Mouse (Mus musculus): ENCODE measurements around the gene Rnf135. TPM values are rescaled to one million over a fixed set of nuclear protein-coding genes. Genes with fewer than 3 reads are reported as not detected.
"Not testable (repeated sequence)": the region's sequence is repeated elsewhere in the genome, so short reads cannot be mapped to it uniquely, and the experiment has no call there.

The Rnf135 gene
- polyA plus RNA-seq, 1 experiment = 6.1 TPM

DNA sequence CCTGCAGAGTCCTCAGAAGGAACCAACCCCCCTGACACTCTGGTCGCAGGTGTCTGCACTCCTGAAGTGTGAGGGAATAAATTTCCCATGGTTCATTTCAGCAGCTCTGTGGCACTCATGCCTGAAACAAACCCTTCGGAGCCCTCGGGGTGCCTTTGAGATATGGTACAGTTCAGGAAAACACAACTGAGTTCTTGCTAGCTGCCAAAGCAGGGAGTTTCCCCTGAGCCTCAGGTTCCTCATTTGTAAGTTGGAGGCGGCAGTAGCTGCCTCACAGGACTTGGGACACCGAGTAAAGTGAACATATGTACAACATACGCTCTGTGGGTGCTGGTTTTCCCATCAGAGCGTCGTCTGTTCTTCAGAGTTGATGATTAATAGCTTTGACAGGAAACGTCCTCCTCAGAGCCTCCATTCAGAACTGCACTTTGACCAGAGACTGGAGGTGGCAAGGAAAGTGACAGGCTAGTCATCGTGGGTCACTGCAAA lies 37.8 kb upstream of the Rnf135 start:
- H3K4me3 ChIP-seq (replicated peaks; ENCODE audit: insufficient read depth, low read depth, low read length) = no peak overlapping the region
- no peak overlapping the region for H3K27ac ChIP-seq (ENCODE audit: insufficient read depth, low read length)
- no peak for DNase-seq
- TF ChIP-seq POLR2A (IDR thresholded peaks at IDR 0.05; ENCODE audit: borderline replicate concordance, insufficient read depth, low read length) = no peak
- TF ChIP-seq CTCF (IDR thresholded peaks at IDR 0.05; ENCODE audit: borderline replicate concordance, insufficient read depth, low read depth, low read length) = no peak
- H3K4me1 ChIP-seq (ENCODE audit: control insufficient read depth, insufficient read depth, low read length) = no peaks in the 10 kb centered on the region; the same call in 1 of the 2 replicates
- H3K27me3 ChIP-seq (ENCODE audit: control insufficient read depth, insufficient read depth, low read length) = no peaks in the 10 kb centered on the region
- 63% methylated on average over 10 of the region's 10 CpGs for WGBS

DNA sequence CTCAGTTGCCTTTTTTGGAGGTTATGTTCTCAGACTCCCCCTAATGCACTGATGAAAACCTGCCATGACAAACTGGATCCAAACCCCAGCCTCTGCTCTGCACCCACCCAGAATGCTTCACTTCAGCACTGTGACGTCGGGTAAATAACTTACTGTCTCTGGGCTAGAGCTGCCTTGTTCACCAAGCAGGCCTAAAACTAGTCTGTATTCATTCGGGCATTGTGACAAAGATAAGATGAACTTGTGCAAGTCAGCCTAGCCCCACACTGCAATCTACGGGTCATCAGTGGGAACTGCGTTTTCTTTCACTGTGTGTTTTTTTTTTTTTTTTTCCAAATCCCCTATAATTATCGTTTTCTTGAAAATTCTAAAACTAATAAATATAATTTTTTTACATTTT lies 35.9 kb upstream of the Rnf135 start:
- H3K27ac ChIP-seq (ENCODE audit: insufficient read depth, low read length) = no peak overlapping the region
- 70% methylated on average over 6 of the region's 6 CpGs for WGBS
- H3K27me3 ChIP-seq (ENCODE audit: control insufficient read depth, insufficient read depth, low read length) = no peaks in the 10 kb centered on the region
- DNase-seq = no peak
- no peaks in the 10 kb centered on the region; the same call in 1 of the 2 replicates for H3K4me1 ChIP-seq (ENCODE audit: control insufficient read depth, insufficient read depth, low read length)
- H3K4me3 ChIP-seq (replicated peaks; ENCODE audit: insufficient read depth, low read depth, low read length) = no peak overlapping the region
- TF ChIP-seq POLR2A (IDR thresholded peaks at IDR 0.05; ENCODE audit: borderline replicate concordance, insufficient read depth, low read length) (no peak), CTCF (IDR thresholded peaks at IDR 0.05; ENCODE audit: borderline replicate concordance, insufficient read depth, low read depth, low read length) (no peak)

DNA sequence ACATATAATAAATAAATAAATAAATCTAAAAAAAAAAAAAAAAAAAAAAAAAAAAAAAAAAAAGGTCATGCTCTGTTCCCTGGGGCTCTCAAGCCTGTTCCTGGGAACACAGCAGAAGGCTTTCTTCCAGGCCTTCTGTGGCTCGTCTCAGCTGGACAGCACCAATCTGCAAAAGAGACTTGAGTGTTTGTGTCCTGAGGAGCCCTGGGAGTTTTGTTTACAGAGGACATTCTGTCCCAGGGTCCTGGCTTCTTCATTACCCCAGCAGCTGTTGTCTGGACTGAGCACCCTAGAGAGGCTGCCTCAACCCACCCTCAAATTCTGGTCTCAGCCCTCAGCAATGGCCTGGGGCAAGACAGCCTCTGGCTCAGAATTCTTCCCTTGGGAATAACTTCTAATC lies 35.3 kb upstream of the Rnf135 start:
- H3K4me3 ChIP-seq (replicated peaks; ENCODE audit: insufficient read depth, low read depth, low read length) = no peak overlapping the region
- no peaks in the 10 kb centered on the region for H3K27me3 ChIP-seq (ENCODE audit: control insufficient read depth, insufficient read depth, low read length)
- TF ChIP-seq POLR2A (IDR thresholded peaks at IDR 0.05; ENCODE audit: borderline replicate concordance, insufficient read depth, low read length) (no peak), CTCF (IDR thresholded peaks at IDR 0.05; ENCODE audit: borderline replicate concordance, insufficient read depth, low read depth, low read length) (no peak)
- peak in 1 of 2 experiments; percentile 24 for DNase-seq
- WGBS = 14% methylated on average over 1 of the region's 1 CpGs
- no peaks in the 10 kb centered on the region; the same call in 1 of the 2 replicates for H3K4me1 ChIP-seq (ENCODE audit: control insufficient read depth, insufficient read depth, low read length)
- H3K27ac ChIP-seq (ENCODE audit: insufficient read depth, low read length) = no peak overlapping the region

DNA sequence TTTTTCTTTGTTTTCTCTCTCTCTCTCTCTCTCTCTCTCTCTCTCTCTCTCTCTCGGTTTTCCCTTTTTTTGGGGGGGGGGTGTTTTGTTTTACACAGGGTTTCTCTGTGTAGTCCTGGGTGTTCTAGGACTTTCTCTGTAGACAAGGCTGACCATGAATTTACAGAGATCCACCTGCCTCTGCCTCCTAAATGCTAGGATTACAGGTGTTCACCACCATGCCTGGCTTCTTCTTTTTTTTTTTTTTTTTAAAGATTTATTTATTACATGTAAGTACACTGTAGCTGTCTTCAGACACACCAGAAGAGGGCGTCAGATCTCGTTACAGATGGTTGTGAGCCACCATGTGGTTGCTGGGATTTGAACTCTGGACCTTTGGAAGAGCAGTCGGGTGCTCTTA lies 34.7 kb upstream of the Rnf135 start:
- H3K4me1 ChIP-seq (ENCODE audit: control insufficient read depth, insufficient read depth, low read length) = not testable (repeated sequence)
- 61% methylated on average over 4 of the region's 4 CpGs for WGBS

DNA sequence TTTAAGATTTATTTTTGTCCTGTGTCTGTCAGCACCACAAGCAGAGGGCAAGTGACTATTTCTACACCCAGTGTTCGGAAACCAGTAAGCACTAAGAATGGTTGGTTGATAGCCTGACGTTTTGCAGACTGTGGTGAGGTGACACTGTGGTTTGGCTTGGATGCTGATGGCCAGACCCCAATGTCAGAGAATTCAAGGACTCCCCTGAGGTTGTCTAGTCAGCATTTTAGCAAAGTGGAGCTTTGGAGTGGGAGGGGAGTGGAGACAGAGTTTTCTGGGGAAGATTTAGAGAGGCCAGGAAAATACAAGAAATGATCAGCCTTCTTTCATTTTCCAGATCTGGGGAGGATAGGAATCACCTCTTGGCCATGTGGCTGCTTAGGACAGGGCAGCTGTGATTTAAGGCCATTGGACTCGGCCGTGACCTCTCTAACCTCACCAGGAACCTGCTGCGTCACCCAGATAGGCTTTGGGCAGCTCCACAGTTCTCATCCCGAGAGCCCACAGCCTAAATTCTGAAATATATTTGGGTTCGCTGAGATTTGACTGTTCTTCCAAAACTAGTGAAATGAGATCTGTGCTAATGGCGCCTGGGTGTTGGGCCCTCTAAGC lies 34.1 kb upstream of the Rnf135 start:
- peaks cover 7% of the 10 kb centered on the region; the same call in 1 of the 2 replicates for H3K27me3 ChIP-seq (ENCODE audit: control insufficient read depth, insufficient read depth, low read length)
- peaks cover 3% of the 10 kb centered on the region; the same call in 1 of the 2 replicates for H3K4me1 ChIP-seq (ENCODE audit: control insufficient read depth, insufficient read depth, low read length)
- 84% methylated on average over 8 of the region's 8 CpGs for WGBS
- TF ChIP-seq CTCF (IDR thresholded peaks at IDR 0.05; ENCODE audit: borderline replicate concordance, insufficient read depth, low read depth, low read length) (no peak), POLR2A (IDR thresholded peaks at IDR 0.05; ENCODE audit: borderline replicate concordance, insufficient read depth, low read length) (no peak)
- no peak overlapping the region for H3K27ac ChIP-seq (ENCODE audit: insufficient read depth, low read length)
- no peak for DNase-seq
- no peak overlapping the region for H3K4me3 ChIP-seq (replicated peaks; ENCODE audit: insufficient read depth, low read depth, low read length)

More for the DNA sequence above, 34.7 kb upstream of the Rnf135 start:
- not testable (repeated sequence) for H3K27me3 ChIP-seq (ENCODE audit: control insufficient read depth, insufficient read depth, low read length); H3K27ac ChIP-seq (ENCODE audit: insufficient read depth, low read length); DNase-seq; H3K4me3 ChIP-seq (replicated peaks; ENCODE audit: insufficient read depth, low read depth, low read length)

DNA sequence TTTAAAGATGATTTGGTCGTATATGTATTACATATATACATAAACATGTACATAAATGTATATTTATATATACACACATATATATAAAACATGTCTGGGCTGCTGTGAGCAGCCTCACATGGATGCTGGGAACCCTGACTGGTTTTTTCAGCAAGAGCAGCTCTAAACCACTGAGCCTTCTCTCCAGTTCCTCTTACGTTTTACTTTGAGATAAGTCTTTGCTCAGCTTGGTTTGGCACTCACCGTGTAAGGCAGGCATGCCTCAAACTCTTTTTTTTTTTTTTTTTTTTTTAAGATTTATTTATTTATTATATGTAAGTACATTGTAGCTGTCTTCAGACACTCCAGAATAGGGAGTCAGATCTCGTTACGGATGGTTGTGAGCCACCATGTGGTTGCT lies 33.1 kb upstream of the Rnf135 start:
- no peak for DNase-seq
- H3K4me1 ChIP-seq (ENCODE audit: control insufficient read depth, insufficient read depth, low read length) = peaks cover 3% of the 10 kb centered on the region; the same call in 1 of the 2 replicates
- peaks cover 7% of the 10 kb centered on the region; the same call in 1 of the 2 replicates for H3K27me3 ChIP-seq (ENCODE audit: control insufficient read depth, insufficient read depth, low read length)
- TF ChIP-seq CTCF (IDR thresholded peaks at IDR 0.05; ENCODE audit: borderline replicate concordance, insufficient read depth, low read depth, low read length) (no peak), POLR2A (IDR thresholded peaks at IDR 0.05; ENCODE audit: borderline replicate concordance, insufficient read depth, low read length) (no peak)
- no peak overlapping the region for H3K27ac ChIP-seq (ENCODE audit: insufficient read depth, low read length)
- no peak overlapping the region for H3K4me3 ChIP-seq (replicated peaks; ENCODE audit: insufficient read depth, low read depth, low read length)
- 72% methylated on average over 5 of the region's 5 CpGs for WGBS

DNA sequence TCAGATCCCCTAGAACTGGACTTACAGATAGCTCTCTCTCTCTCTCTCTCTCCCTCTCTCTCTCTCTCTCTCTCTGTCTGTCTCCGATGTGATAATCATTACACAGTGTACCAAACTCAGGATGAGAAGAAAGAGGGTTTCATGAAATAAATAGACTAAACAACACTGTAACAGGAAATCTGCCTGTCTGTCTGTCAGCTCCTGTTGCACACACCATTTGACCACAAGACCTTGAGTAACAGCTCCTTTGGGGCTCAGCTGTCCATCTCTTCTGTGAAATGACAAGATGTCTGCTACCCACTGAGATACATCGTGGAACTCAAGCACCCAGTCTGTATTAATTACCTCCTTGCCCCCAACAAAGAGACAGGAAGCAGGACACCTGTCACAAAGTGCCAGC lies 32.1 kb upstream of the Rnf135 start:
- DNase-seq = no peak
- 39% methylated on average over 2 of the region's 2 CpGs for WGBS
- Histone ChIP-seq H3K4me1 (ENCODE audit: control insufficient read depth, insufficient read depth, low read length) (peaks cover 3% of the 10 kb centered on the region; the same call in 1 of the 2 replicates), H3K4me3 (replicated peaks; ENCODE audit: insufficient read depth, low read depth, low read length) (no peak overlapping the region), H3K27me3 (ENCODE audit: control insufficient read depth, insufficient read depth, low read length) (peaks cover 7% of the 10 kb centered on the region; the same call in 1 of the 2 replicates), H3K27ac (ENCODE audit: insufficient read depth, low read length) (no peak overlapping the region)
- TF ChIP-seq POLR2A (IDR thresholded peaks at IDR 0.05; ENCODE audit: borderline replicate concordance, insufficient read depth, low read length) = no peak
- TF ChIP-seq CTCF (IDR thresholded peaks at IDR 0.05; ENCODE audit: borderline replicate concordance, insufficient read depth, low read depth, low read length) = no peak

DNA sequence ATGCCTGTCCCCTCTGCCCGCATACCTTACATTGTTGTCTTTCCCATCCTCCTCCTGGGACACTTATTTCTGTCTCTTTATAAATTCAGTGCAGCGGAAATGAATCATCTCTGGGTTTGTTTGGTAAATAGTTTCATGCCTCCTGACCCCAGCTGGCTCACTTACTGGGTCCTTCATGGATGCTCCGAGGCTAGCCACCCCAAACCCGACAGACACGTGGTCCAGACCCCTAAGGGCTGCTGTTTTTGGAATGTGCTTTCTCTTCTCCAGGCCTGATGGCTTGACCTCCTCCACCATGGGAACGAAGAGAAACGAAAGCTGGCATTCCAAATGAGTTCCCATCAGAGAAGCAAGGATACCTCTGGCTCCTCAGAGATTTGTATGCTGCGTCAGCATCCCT lies 31.3 kb upstream of the Rnf135 start:
- WGBS = 72% methylated on average over 8 of the region's 8 CpGs
- Histone ChIP-seq H3K27ac (ENCODE audit: insufficient read depth, low read length) (no peak overlapping the region), H3K4me1 (ENCODE audit: control insufficient read depth, insufficient read depth, low read length) (peaks cover 3% of the 10 kb centered on the region; the same call in 1 of the 2 replicates), H3K4me3 (replicated peaks; ENCODE audit: insufficient read depth, low read depth, low read length) (no peak overlapping the region), H3K27me3 (ENCODE audit: control insufficient read depth, insufficient read depth, low read length) (peaks cover 7% of the 10 kb centered on the region; the same call in 1 of the 2 replicates)
- no peak for TF ChIP-seq CTCF (IDR thresholded peaks at IDR 0.05; ENCODE audit: borderline replicate concordance, insufficient read depth, low read depth, low read length)
- no peak for TF ChIP-seq POLR2A (IDR thresholded peaks at IDR 0.05; ENCODE audit: borderline replicate concordance, insufficient read depth, low read length)
- DNase-seq = no peak
